Mouse (Mus musculus) heart, adult 2 months (tissue): ENCODE measurements around the gene Slc27a5. TPM values are rescaled to one million over a fixed set of nuclear protein-coding genes. Genes with fewer than 3 reads are reported as not detected.
A peak's percentile ranks its signal among the peaks of the same experiment; 100 is the strongest.

ENCODE experiments used
- DNase-seq, 2 experiments: peaks; one replicate each; pipeline ENCODE4 v3.0.0; 2021
- H3K27ac ChIP-seq: fragments of 200-600 bp; 2 replicates; pipeline ENCODE4 v1.8.1; 2022
- H3K27me3 ChIP-seq: fragments of 200-500 bp; 2 replicates; pipeline ENCODE4 v1.6.1; 2012; ENCODE audit warnings: mild to moderate bottlenecking, low read length, inconsistent platforms, mixed read lengths; ENCODE audit not compliant: control insufficient read depth, insufficient read depth
- H3K36me3 ChIP-seq: fragments of 200-500 bp; 2 replicates; pipeline ENCODE4 v1.6.1; 2012; ENCODE audit warnings: low read length, inconsistent platforms; ENCODE audit not compliant: control insufficient read depth, insufficient read depth
- H3K4me1 ChIP-seq: fragments of 200-500 bp; 2 replicates; pipeline ENCODE4 v1.6.1; 2011; ENCODE audit warnings: low read length; ENCODE audit not compliant: control insufficient read depth, insufficient read depth
- H3K4me3 ChIP-seq: fragments of 200-600 bp; 2 replicates; pipeline ENCODE4 v1.8.1; 2022
- H3K79me2 ChIP-seq: fragments of 200-500 bp; replicated peaks from 2 replicates; pipeline ENCODE4 v1.6.1; 2012; ENCODE audit warnings: mild to moderate bottlenecking, inconsistent platforms, low read length, moderate library complexity, mixed read lengths; ENCODE audit not compliant: control insufficient read depth, insufficient read depth
- H3K9ac ChIP-seq: fragments of 200-500 bp; 2 replicates; pipeline ENCODE4 v1.6.1; 2012; ENCODE audit warnings: low read depth, mild to moderate bottlenecking, control low read depth, inconsistent platforms, low read length, mixed read lengths
- CTCF ChIP-seq: fragments of 200-600 bp; IDR thresholded peaks from 2 replicates; pipeline ENCODE4 v1.8.1; 2022; ENCODE audit warnings: antibody characterized with exemption, mild to moderate bottlenecking, moderate library complexity
- EP300 ChIP-seq: fragments of 200-500 bp; IDR thresholded peaks from 2 replicates; pipeline ENCODE4 v1.6.1; 2011; ENCODE audit warnings: low read depth, low read length, control low read depth; ENCODE audit not compliant: insufficient read depth
- POLR2A ChIP-seq: fragments of 200-500 bp; IDR thresholded peaks from 2 replicates; pipeline ENCODE4 v1.6.1; 2011; ENCODE audit warnings: mild to moderate bottlenecking, low read depth, low read length, control low read depth; ENCODE audit not compliant: insufficient read depth
- WGBS: fragments of 180-500 bp; shearing (Covaris S2); methylation state at CpG from one replicate; pipeline ENCODE4 v1.1.7; 2018; 5-methylcytosine and 5-hydroxymethylcytosine counted together
- intact Hi-C: fragments of 180-260 bp; cut with DNase I; formaldehyde crosslinking; loops from one replicate; pipeline ENCODE4 v1.15.1; 2025
- polyA plus RNA-seq: library from polyadenylated mRNA; depleted of rRNA; stranded (reverse); fragments of >200 nt; gene quantifications from 2 replicates; pipeline ENCODE4 v1.2.3, GENCODE M21; 2012
- total RNA-seq, 2 experiments: library from RNA; stranded (reverse); gene quantifications; 2 replicates each; pipeline ENCODE4 v1.2.3; 2021

Gene Slc27a5
- total and polyA plus RNA-seq, 3 experiments = 0.59 TPM; not detected in 2

- peak overlapping the region; percentile 77 for H3K4me3 ChIP-seq
- intact Hi-C loops = loop anchor here (5.0 to 10.0 kb wide), 3 partner anchors 113 to 561 kb away; partner anchors contain the start of genes Rps5, Zfp110 and Zfp606
- no peaks in the 10 kb centered on the region for H3K79me2 ChIP-seq
- no peak for TF ChIP-seq EP300
- TF ChIP-seq CTCF = no peak
- TF ChIP-seq POLR2A = no peak
- no peaks in the 10 kb centered on the region for H3K27me3 ChIP-seq
- WGBS = 81% methylated on average over 17 of the region's 17 CpGs
- no peak for DNase-seq
- peak overlapping the region; percentile 50 for H3K9ac ChIP-seq
- no peaks in the 10 kb centered on the region; the same call in 1 of the 2 replicates for H3K36me3 ChIP-seq
- peaks cover 9% of the 10 kb centered on the region for H3K4me1 ChIP-seq
- peak overlapping the region; percentile 89 for H3K27ac ChIP-seq
These were observed 37.3 kb upstream of the Slc27a5 start for GRCm38 (mm10) chr7:13035211-13035855.

- Histone ChIP-seq H3K4me1 (peaks cover 9% of the 10 kb centered on the region), H3K27ac (peak within 1 kb of the TSS; percentile 89), H3K27me3 (no peaks in the 10 kb centered on the region), H3K36me3 (no peaks in the 10 kb centered on the region; the same call in 1 of the 2 replicates), H3K79me2 (no peaks in the 10 kb centered on the region), H3K4me3 (peak within 1 kb of the TSS; percentile 77), H3K9ac (peak within 1 kb of the TSS; percentile 91)
- intact Hi-C loops = loop anchor here (1.0 to 10.0 kb wide), 2 partner anchors 10 to 560 kb away; partner anchors contain the start of gene Zfp606
- under 1% methylated on average over 45 of the region's 45 CpGs for WGBS
- TF ChIP-seq CTCF = no peak
- TF ChIP-seq EP300 = peak; percentile 84
- peak; percentile 93 for TF ChIP-seq POLR2A
- peak; percentile 97 for DNase-seq
These were observed 36.4 kb upstream of the Slc27a5 start, which contains the start of gene Chmp2a for GRCm38 (mm10) chr7:13034148-13034977. Gene Chmp2a, minus strand, starts transcription at chr7:13034807.

- WGBS = 30% methylated on average over 13 of the region's 13 CpGs
- DNase-seq = no peak
- no peaks in the 10 kb centered on the region; the same call in 1 of the 2 replicates for H3K36me3 ChIP-seq
- intact Hi-C loops = loop anchor here (1.0 to 10.0 kb wide), 2 partner anchors 9 to 559 kb away; partner anchors contain the start of gene Zfp606
- TF ChIP-seq CTCF = no peak
- no peak for TF ChIP-seq POLR2A
- no peak for TF ChIP-seq EP300
- peak overlapping the region; percentile 89; the same call in 1 of the 2 replicates for H3K27ac ChIP-seq
- H3K27me3 ChIP-seq = no peaks in the 10 kb centered on the region
- peak overlapping the region; percentile 91 for H3K9ac ChIP-seq
- H3K79me2 ChIP-seq = no peaks in the 10 kb centered on the region
- peak overlapping the region; percentile 77 for H3K4me3 ChIP-seq
- H3K4me1 ChIP-seq = peaks cover 6% of the 10 kb centered on the region
These were observed 35.6 kb upstream of the Slc27a5 start for GRCm38 (mm10) chr7:13033451-13034147.

GRCm38 (mm10) chr7:13032541-13032940 lies 34.5 kb upstream of the Slc27a5 start:
- DNase-seq = no peak
- peaks cover 6% of the 10 kb centered on the region for H3K4me1 ChIP-seq
- H3K4me3 ChIP-seq = no peak overlapping the region
- no peak overlapping the region for H3K27ac ChIP-seq
- H3K9ac ChIP-seq = no peak overlapping the region
- H3K36me3 ChIP-seq = no peaks in the 10 kb centered on the region; the same call in 1 of the 2 replicates
- intact Hi-C loops = loop anchor here (10.0 kb wide), 1 partner anchor 558 kb away; the partner anchor contains the start of gene Zfp606
- H3K79me2 ChIP-seq = no peaks in the 10 kb centered on the region
- TF ChIP-seq POLR2A (no peak), EP300 (no peak), CTCF (no peak)
- 84% methylated on average over 7 of the region's 7 CpGs for WGBS
- no peaks in the 10 kb centered on the region for H3K27me3 ChIP-seq

GRCm38 (mm10) chr7:13031983-13032382 lies 34.0 kb upstream of the Slc27a5 start:
- Histone ChIP-seq H3K27me3 (no peaks in the 10 kb centered on the region), H3K27ac (no peak overlapping the region), H3K4me3 (no peak overlapping the region), H3K9ac (no peak overlapping the region), H3K36me3 (no peaks in the 10 kb centered on the region; the same call in 1 of the 2 replicates), H3K4me1 (peaks cover 6% of the 10 kb centered on the region), H3K79me2 (no peaks in the 10 kb centered on the region)
- DNase-seq = no peak
- intact Hi-C loops = loop anchor here (10.0 kb wide), 1 partner anchor 557 kb away; the partner anchor contains the start of gene Zfp606
- 84% methylated on average over 2 of the region's 2 CpGs for WGBS
- no peak for TF ChIP-seq EP300
- no peak for TF ChIP-seq POLR2A
- TF ChIP-seq CTCF = no peak
